Mouse (Mus musculus) heart, embryonic 16.5 days (tissue): ENCODE measurements at regions not wholly inside any gene's neighbourhood (a gene's known extent, or its start where the extent isn't known, plus 50 kb on each side); places are given as distances from the start of the nearest gene placed in this dataset.

ENCODE experiments used
- ATAC-seq: fragments of 200-750 bp; cut with Nextera tagmentation; replicated peaks from 2 replicates; pipeline ENCODE4 v1.8.0; 2017; ENCODE audit warnings: moderate number of reproducible peaks; ENCODE audit not compliant: insufficient read depth, low FRiP score; ENCODE audit errors: extremely low read depth
- H3K27ac ChIP-seq: fragments of 300-500 bp; sonication (generic); 2 replicates; pipeline ENCODE4 v1.5.1; 2014; ENCODE audit warnings: mild to moderate bottlenecking, low read length, control low read depth, moderate library complexity
- H3K27me3 ChIP-seq: fragments of 300-500 bp; sonication (generic); 2 replicates; pipeline ENCODE4 v1.6.1; 2014; ENCODE audit warnings: low read length, mixed read lengths; ENCODE audit not compliant: control insufficient read depth, insufficient read depth
- H3K36me3 ChIP-seq: fragments of 300-500 bp; sonication (generic); 2 replicates; pipeline ENCODE4 v1.6.1; 2014; ENCODE audit not compliant: control insufficient read depth, insufficient read depth
- H3K4me1 ChIP-seq: fragments of 300-500 bp; sonication (generic); 2 replicates; pipeline ENCODE4 v1.6.1; 2014; ENCODE audit warnings: low read length, mixed read lengths; ENCODE audit not compliant: control insufficient read depth, insufficient read depth
- H3K4me2 ChIP-seq: fragments of 300-500 bp; sonication (generic); 2 replicates; pipeline ENCODE4 v1.6.1; 2014; ENCODE audit warnings: low read depth, mild to moderate bottlenecking, control low read depth, low read length
- H3K4me3 ChIP-seq: fragments of 300-500 bp; sonication (generic); 2 replicates; pipeline ENCODE4 v1.5.1; 2014; ENCODE audit warnings: mild to moderate bottlenecking, control low read depth, low read length
- H3K9ac ChIP-seq: fragments of 300-500 bp; sonication (generic); 2 replicates; pipeline ENCODE4 v1.6.1; 2014; ENCODE audit warnings: low read length, control low read depth
- H3K9me3 ChIP-seq: fragments of 300-500 bp; sonication (generic); replicated peaks from 2 replicates; pipeline ENCODE4 v1.6.1; 2016; ENCODE audit warnings: low read length; ENCODE audit not compliant: control insufficient read depth
- WGBS: fragments of 180-500 bp; shearing (Covaris S2); extraction: QIAGEN DNeasy Blood & Tissue Kit; methylation state at CpG from one replicate; pipeline ENCODE4 v1.1.7; 2014; 5-methylcytosine and 5-hydroxymethylcytosine counted together

GRCm38 (mm10) chr11:64135766-64136165, 56.5 kb upstream of the Cox10 start:
- H3K27me3 ChIP-seq: no peaks in the 10 kb centered on the region; the same call in 1 of the 2 replicates
- ATAC-seq: no peak
- H3K9ac ChIP-seq: no peak overlapping the region
- no peak overlapping the region for H3K27ac ChIP-seq
- 87% methylated on average over 5 of the region's 5 CpGs for WGBS
- H3K4me3 ChIP-seq: no peak overlapping the region
- H3K9me3 ChIP-seq: no peaks in the 10 kb centered on the region
- H3K36me3 ChIP-seq: no peaks in the 10 kb centered on the region
- H3K4me2 ChIP-seq: no peak overlapping the region
- H3K4me1 ChIP-seq: no peaks in the 10 kb centered on the region

GRCm38 (mm10) chr11:64135308-64135591, 56.0 kb upstream of the Cox10 start:
- Histone ChIP-seq H3K4me3 (no peak overlapping the region), H3K27ac (no peak overlapping the region), H3K27me3 (no peaks in the 10 kb centered on the region; the same call in 1 of the 2 replicates), H3K36me3 (no peaks in the 10 kb centered on the region), H3K4me1 (no peaks in the 10 kb centered on the region), H3K9me3 (no peaks in the 10 kb centered on the region), H3K4me2 (no peak overlapping the region), H3K9ac (no peak overlapping the region)
- WGBS: 88% methylated on average over 2 of the region's 2 CpGs
- ATAC-seq: no peak

- Histone ChIP-seq H3K27me3 (no peaks in the 10 kb centered on the region; the same call in 1 of the 2 replicates), H3K27ac (no peak overlapping the region), H3K36me3 (no peaks in the 10 kb centered on the region), H3K4me2 (no peak overlapping the region), H3K9ac (no peak overlapping the region), H3K9me3 (no peaks in the 10 kb centered on the region), H3K4me3 (no peak overlapping the region), H3K4me1 (no peaks in the 10 kb centered on the region)
- 84% methylated on average over 15 of the region's 15 CpGs for WGBS
- ATAC-seq: no peak
Observed at GRCm38 (mm10) chr11:64134571-64135307, 55.5 kb upstream of the Cox10 start.
